Mouse (Mus musculus) testis, adult 2 months (tissue): ENCODE measurements around the gene Tesk2. TPM values are rescaled to one million over a fixed set of nuclear protein-coding genes. Genes with fewer than 3 reads are reported as not detected.

Experiments used
- H3K27ac ChIP-seq: fragments of 200-500 bp; 2 replicates; pipeline ENCODE4 v1.5.1; 2012; ENCODE audit warnings: low read depth, low read length; ENCODE audit not compliant: control insufficient read depth, insufficient read depth
- H3K27me3 ChIP-seq: fragments of 200-500 bp; 2 replicates; pipeline ENCODE4 v1.6.1; 2012; ENCODE audit warnings: mild to moderate bottlenecking, low read length, moderate library complexity; ENCODE audit not compliant: control insufficient read depth, insufficient read depth
- H3K36me3 ChIP-seq: fragments of 200-500 bp; 2 replicates; pipeline ENCODE4 v1.6.1; 2012; ENCODE audit warnings: mild to moderate bottlenecking, low read length; ENCODE audit not compliant: control insufficient read depth, insufficient read depth
- H3K4me1 ChIP-seq: fragments of 200-500 bp; 2 replicates; pipeline ENCODE4 v1.6.1; 2012; ENCODE audit warnings: low read length; ENCODE audit not compliant: control insufficient read depth, insufficient read depth
- H3K4me3 ChIP-seq: fragments of 200-500 bp; 2 replicates; pipeline ENCODE4 v1.5.1; 2012; ENCODE audit warnings: low read depth, mild to moderate bottlenecking, low read length, moderate library complexity, mixed read lengths; ENCODE audit not compliant: control insufficient read depth
- CTCF ChIP-seq: fragments of 200-500 bp; IDR thresholded peaks from 2 replicates; pipeline ENCODE4 v1.5.1; 2012; ENCODE audit warnings: low read depth, mild to moderate bottlenecking, inconsistent platforms, low read length, moderate library complexity; ENCODE audit not compliant: control insufficient read depth, insufficient read depth, insufficient replicate concordance
- POLR2A ChIP-seq: fragments of 200-500 bp; IDR thresholded peaks from 2 replicates; pipeline ENCODE4 v1.6.1; 2012; ENCODE audit warnings: low read depth, mild to moderate bottlenecking, inconsistent platforms, low read length, moderate library complexity; ENCODE audit not compliant: control insufficient read depth
- polyA plus RNA-seq: library from polyadenylated mRNA; depleted of rRNA; stranded (reverse); fragments of >200 nt; gene quantifications from 2 replicates; pipeline ENCODE4 v1.2.3, GENCODE M21; 2012

The Tesk2 gene
- polyA plus RNA-seq, 1 experiment = 35.0 TPM

DNA sequence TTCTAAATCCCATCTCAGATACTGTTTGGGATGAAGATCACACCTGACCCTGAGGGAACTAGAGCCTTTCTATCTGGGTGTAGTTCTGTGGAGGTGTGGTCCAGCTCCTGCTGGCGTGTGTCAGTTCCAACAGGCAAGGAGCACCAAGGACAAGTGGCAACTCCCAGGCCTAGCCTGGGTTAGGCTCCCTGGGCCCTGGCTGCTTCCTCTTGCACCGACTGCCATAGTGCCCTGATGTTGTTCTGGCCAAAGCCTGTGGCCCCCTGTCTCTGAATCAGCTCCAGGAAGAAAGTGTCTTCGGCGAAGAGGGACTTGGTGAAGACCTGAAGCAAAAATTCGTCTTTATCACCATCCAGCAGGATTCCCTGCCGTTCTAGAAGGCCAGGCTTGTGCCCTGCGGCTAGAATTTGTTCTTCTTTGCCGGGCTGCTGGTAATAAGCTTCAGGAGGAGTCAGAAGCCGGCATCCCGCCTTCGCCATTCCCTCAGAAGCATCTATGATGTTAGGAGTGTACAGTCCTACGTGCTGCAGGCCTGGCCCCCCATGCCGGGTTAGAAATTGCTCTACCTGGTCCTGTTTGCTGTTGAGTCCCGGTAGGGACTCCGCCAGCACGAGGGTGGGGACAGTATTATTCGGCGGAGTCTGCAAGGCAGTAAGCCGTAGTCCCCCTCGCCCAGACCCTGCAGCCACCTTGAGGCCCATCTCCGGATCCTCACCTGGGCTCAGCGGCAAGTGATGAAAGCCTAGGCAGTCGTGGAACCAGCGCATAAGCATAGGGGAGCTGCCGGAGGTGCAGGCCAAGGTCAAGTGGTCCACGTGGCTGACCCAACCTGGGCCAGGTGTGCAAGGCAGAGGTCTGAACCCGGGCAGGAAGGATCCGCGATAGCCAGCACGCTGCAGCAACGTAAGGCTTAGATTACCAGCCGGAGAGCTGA lies 99.5 kb downstream of the Tesk2 start:
- TF ChIP-seq CTCF (no peak), POLR2A (no peak)
- Histone ChIP-seq H3K27me3 (no peaks in the 10 kb centered on the region), H3K36me3 (no peaks in the 10 kb centered on the region), H3K27ac (no peak overlapping the region), H3K4me1 (peaks cover 19% of the 10 kb centered on the region), H3K4me3 (peak overlapping the region; percentile 39)

DNA sequence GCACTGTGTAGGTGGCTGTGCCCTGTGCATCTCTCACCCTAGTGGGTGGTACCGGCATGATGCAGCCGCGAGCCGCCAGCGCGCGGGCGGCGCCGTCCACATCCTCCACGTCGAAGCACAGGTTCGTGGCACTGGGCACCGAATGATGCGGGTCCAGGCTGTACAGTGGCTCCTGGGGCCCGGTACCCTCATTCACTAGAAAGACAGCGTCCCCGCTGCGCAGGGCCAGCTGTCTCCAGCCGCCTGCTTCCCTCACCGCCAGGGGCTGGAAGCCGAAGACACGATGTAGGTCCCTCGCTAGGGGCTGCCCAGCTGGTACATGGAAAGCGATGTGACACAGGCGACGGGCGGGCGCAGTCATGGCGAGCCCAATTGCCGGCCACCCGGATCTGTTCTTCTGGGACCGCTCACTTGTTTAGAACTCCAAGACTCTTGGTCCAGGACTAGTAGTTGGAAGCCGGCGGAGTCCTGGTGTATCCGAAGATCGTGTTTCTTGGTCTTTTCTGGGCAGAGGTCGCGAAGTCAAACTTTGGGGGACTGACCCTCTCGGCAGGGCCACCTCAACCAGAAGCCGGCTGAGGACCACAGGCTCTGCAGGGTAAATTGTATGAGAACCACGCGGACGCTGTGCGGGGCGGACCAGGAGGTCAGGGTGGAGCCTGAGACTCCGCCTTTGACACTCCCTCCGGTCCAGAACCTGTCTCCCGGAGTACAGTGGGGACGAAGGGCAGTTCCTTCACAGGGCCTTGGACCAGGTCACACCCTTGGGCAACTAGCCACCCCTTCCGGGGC lies 100.3 kb downstream of the Tesk2 start:
- H3K4me3 ChIP-seq = peak overlapping the region; percentile 39
- H3K27me3 ChIP-seq = no peaks in the 10 kb centered on the region
- H3K4me1 ChIP-seq = peaks cover 20% of the 10 kb centered on the region
- no peaks in the 10 kb centered on the region for H3K36me3 ChIP-seq
- no peak overlapping the region for H3K27ac ChIP-seq
- no peak for TF ChIP-seq CTCF
- no peak; the same call in 1 of the 2 replicates for TF ChIP-seq POLR2A

DNA sequence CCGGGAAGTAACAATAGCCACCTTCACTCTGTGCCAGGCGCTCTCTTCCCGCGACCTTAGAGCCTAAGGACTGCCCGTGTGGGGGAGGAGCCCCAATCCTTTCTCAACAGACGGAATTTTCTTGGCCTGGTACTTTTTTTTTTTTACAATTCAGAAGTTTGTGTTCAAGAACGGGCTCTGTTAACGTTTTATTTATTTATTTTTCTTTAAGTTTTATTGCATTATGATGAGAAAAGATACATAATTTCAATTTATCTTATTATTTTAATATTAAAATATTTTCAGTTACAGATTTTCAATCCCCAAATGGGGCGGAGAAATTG lies 100.9 kb downstream of the Tesk2 start, which contains the start of gene Hpdl:
TSS of gene Hpdl (minus strand) at position 14 of the 323 bp plus-strand sequence.
- Histone ChIP-seq H3K27me3 (no peaks in the 10 kb centered on the region), H3K4me1 (peaks cover 20% of the 10 kb centered on the region), H3K27ac (no peak within 1 kb of the TSS), H3K36me3 (no peaks in the 10 kb centered on the region), H3K4me3 (peak within 1 kb of the TSS; percentile 39)
- TF ChIP-seq CTCF = no peak
- no peak for TF ChIP-seq POLR2A

DNA sequence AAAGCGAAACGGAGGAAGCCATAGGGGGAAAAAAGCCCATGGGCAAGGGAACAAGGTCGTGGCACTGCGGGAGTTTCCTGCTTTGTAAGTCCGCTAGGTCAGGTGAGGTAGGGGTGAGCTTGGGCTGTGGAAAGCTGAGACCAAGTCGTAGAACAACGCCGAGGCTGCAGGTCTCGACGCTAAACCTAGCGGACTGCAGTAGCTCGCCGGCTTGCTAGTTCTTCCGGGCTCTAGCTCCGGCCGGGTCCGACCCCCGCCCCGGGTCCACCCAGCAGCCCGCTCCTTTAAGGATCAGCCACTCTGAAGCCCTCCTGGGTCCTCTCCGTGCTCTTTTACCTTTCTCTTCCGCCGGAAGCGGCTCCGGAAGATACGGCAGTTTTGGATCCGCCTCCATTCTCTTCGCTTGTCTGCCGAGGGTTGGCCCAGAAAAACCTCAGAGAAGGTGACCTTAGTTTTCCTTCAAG lies 103.8 kb downstream of the Tesk2 start:
- H3K4me3 ChIP-seq = peak overlapping the region; percentile 88
- H3K27me3 ChIP-seq = no peaks in the 10 kb centered on the region
- H3K27ac ChIP-seq = peak overlapping the region; percentile 83
- no peak for TF ChIP-seq CTCF
- TF ChIP-seq POLR2A = peak; percentile 65
- no peaks in the 10 kb centered on the region for H3K36me3 ChIP-seq
- H3K4me1 ChIP-seq = peaks cover 20% of the 10 kb centered on the region

DNA sequence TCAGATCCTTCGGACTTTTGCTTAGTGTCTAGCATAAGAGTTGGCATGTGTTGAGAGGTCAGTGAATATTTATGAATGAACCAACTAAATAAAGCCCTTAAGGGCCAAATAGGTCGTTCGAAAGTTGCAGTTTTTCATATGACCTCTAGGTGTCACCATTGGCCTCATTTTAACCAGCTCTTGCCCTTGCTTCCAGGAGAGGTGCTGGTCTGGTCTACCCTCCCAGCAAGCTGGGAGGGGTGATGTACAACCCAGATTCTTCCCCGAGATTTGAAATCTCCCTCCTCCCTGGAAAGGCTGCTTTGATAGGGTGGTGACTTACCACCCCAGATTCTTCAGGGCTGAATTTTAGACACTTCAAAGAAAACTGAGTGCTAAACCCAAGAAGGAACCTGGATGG lies 107.1 kb downstream of the Tesk2 start:
- TF ChIP-seq CTCF (peak; percentile 48; the same call in 1 of the 2 replicates), POLR2A (no peak)
- H3K4me3 ChIP-seq = no peak overlapping the region
- no peaks in the 10 kb centered on the region for H3K27me3 ChIP-seq
- H3K36me3 ChIP-seq = no peaks in the 10 kb centered on the region
- no peak overlapping the region for H3K27ac ChIP-seq
- peaks cover 7% of the 10 kb centered on the region for H3K4me1 ChIP-seq

DNA sequence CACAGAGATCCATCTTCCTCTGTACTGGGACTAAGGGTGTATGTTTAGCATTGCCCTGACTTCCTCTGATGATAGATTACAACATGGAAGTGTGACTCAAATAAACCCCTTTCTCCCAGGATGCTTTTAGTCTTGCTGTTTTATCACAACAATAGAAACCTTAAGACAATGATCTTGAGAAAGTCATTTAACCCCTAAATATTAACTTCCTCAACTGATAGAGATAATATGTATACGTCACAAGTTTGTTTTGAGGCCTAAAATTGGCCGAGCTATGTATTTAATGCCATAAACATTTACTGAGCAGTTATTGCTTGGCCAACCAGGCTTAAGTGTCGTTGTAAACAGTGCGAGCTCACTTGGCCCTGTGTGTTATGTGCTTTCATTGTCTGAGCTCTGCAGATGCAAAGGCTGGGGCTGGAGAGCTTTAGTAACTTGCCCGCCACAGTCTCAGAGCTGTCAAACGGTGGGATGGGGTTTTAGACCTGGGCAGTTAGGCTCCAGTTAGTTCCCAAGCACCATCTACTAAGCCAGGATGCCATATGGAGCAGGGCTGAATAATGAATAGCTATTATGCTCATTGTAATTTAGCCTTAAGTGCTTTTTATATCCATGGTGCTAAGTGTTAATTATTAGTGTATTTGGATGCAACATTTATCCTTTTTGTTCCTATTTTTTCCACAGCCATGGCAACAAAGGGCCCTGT lies 108.8 kb downstream of the Tesk2 start:
- no peak for TF ChIP-seq CTCF
- TF ChIP-seq POLR2A = no peak
- peaks cover 7% of the 10 kb centered on the region for H3K4me1 ChIP-seq
- no peaks in the 10 kb centered on the region for H3K36me3 ChIP-seq
- H3K27me3 ChIP-seq = no peaks in the 10 kb centered on the region
- H3K4me3 ChIP-seq = no peak overlapping the region
- H3K27ac ChIP-seq = no peak overlapping the region

DNA sequence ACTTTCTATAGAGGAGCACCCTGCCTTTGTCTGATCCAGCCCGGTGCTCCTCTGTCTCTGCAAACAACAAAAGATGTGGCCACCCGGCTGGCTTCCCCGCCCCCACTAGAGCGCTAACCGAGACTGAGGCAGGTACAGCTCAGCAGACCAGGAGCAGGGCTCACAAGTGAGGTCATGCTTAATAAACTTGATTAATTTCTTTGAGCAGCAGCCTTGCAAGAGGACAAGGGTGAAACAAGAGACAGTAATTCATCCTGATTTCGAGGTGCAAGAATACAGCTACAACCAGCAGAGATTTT lies 109.3 kb downstream of the Tesk2 start:
- no peak overlapping the region for H3K27ac ChIP-seq
- H3K4me1 ChIP-seq = peaks cover 4% of the 10 kb centered on the region
- no peaks in the 10 kb centered on the region for H3K27me3 ChIP-seq
- no peak overlapping the region for H3K4me3 ChIP-seq
- no peaks in the 10 kb centered on the region for H3K36me3 ChIP-seq
- TF ChIP-seq CTCF (no peak), POLR2A (no peak)
